Mouse (Mus musculus): ENCODE results near the gene Rin2.

DNA sequence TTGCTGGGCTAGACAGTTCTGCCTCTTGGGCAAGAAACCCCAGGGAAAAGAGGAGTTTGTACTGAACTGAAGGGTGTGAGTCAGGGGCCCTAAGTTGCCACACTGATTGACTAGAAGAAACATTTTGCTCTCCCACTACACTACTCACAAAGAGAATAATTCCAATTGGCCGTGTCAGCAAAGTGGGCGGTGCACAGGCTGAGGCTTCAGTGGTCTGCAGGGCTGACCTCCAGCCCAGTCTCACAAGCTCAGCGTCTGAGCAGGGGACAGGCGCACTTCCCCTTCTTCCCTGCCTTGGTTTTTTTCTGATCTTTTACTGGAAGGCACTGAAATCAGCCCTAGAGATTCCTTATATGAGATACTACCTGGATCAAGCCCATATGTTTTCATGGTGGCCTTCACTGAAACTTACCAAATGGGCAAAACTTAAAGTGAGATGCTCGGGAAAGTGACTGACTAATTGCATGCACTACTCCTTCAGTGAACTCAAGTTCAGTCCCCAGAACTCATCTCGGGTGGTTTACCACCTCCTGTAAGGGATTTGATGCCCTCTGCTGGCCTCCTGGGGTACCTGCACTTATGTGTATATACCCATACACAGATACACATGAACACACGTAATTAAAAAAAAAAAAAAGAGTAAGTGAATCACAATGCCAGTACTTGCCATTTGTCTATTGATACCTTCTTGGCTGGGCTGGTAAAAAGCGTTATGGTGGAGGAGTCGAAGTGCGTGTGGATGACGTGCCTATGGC lies 191.9 kb downstream of the Rin2 start:
- peak; percentile 11; the same call in 1 of the 2 replicates for TF ChIP-seq CTCF (IDR thresholded peaks at IDR 0.05; ENCODE audit: low read depth)
- TF ChIP-seq EP300 (IDR thresholded peaks at IDR 0.05; ENCODE audit: low read depth): no peak
